Mouse (Mus musculus) embryonic fibroblast, embryonic 13.5 days (primary cell): ENCODE data around the gene Retsat.

ENCODE experiments used
- CTCF ChIP-seq: IDR thresholded peaks from 2 replicates; pipeline ENCODE4 v1.5.1; 2011; ENCODE audit warnings: mild to moderate bottlenecking, control low read depth, low read length, moderate library complexity, borderline replicate concordance; ENCODE audit not compliant: insufficient read depth
- POLR2A ChIP-seq: IDR thresholded peaks from 2 replicates; pipeline ENCODE4 v1.6.1; 2011; ENCODE audit warnings: low read depth, mild to moderate bottlenecking, control low read depth, low read length, moderate library complexity

DNA sequence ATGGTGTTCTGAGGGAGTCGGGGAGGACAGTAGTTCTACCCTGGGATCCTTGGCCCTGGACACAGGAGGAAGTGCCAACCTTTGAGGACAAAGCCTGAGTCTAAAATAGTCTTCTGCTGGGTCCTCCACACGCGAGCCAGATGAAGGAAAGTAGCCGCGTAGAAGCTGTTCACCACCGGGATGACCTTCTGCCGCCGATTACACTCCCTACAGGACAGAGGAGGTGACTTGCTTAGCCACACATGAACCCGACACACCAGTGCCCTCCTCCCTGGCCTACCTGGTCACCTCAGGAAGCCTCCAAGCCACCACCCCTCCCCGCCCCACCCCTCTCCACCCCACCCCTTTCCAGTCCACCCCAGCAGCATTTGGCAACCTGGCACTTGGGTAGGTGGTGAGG is 29.5 kb upstream of the Retsat start:
- TF ChIP-seq CTCF (no peak), POLR2A (no peak)
